Mouse (Mus musculus): ENCODE results near the gene Pola1.

GRCm38 (mm10) chrX:93285091-93285490, 346.9 kb downstream of the Pola1 start:
- TF ChIP-seq POLR2A (IDR thresholded peaks at IDR 0.05; ENCODE audit: insufficient read depth, low read depth, low read length) (no peak), CTCF (IDR thresholded peaks at IDR 0.05; ENCODE audit: insufficient read depth, low read depth, low read length) (no peak)

Data from olfactory bulb, adult 2 months (tissue).